Mouse (Mus musculus): ENCODE data around the gene Pcbp3.

- TF ChIP-seq CTCF (IDR thresholded peaks at IDR 0.05; ENCODE audit: borderline replicate concordance, insufficient read depth, low read depth, low read length) (no peak), POLR2A (IDR thresholded peaks at IDR 0.05; ENCODE audit: borderline replicate concordance, insufficient read depth, low read length) (no peak)
These were observed 120.5 kb downstream of the Pcbp3 start for GRCm38 (mm10) chr10:76841220-76841619.
